Mouse (Mus musculus): ENCODE results near the gene H2afz.
"Not testable (repeated sequence)": the region's sequence is repeated elsewhere in the genome, so short reads cannot be mapped to it uniquely, and the experiment has no call there.

Gene H2afz

GRCm38 (mm10) chr3:137863330-137864123 is 760 bp upstream of the H2afz start:
- no peak for DNase-seq

GRCm38 (mm10) chr3:137864988-137865982 is 998 bp downstream of the H2afz start:
- peak; percentile 93 to 97 for DNase-seq

GRCm38 (mm10) chr3:137867133-137867436 is 2.8 kb downstream of the H2afz start:
- DNase-seq: no peak

GRCm38 (mm10) chr3:137867437-137868093 is 3.3 kb downstream of the H2afz start, which contains the start of gene Dnajb14:
Gene Dnajb14 (plus strand): TSS chr3:137867675.
- peak; percentile 79 to 85 for DNase-seq

- DNase-seq: no peak
Measured at GRCm38 (mm10) chr3:137868094-137868913, 4.0 kb downstream of the H2afz start.

GRCm38 (mm10) chr3:137869395-137869794 is 5.1 kb downstream of the H2afz start:
- DNase-seq: no peak

GRCm38 (mm10) chr3:137879313-137879712 is 15.0 kb downstream of the H2afz start:
- no peak for DNase-seq

- DNase-seq: no peak
Measured at GRCm38 (mm10) chr3:137880109-137880748, 15.9 kb downstream of the H2afz start.

- no peak for DNase-seq
Measured at GRCm38 (mm10) chr3:137881093-137881492, 16.8 kb downstream of the H2afz start.

GRCm38 (mm10) chr3:137887961-137888360 is 23.7 kb downstream of the H2afz start:
- no peak for DNase-seq

- no peak for DNase-seq
Measured at GRCm38 (mm10) chr3:137891089-137891488, 26.8 kb downstream of the H2afz start.

GRCm38 (mm10) chr3:137892118-137892517 is 27.8 kb downstream of the H2afz start:
- DNase-seq: no peak

- DNase-seq: no peak
Measured at GRCm38 (mm10) chr3:137893789-137894188, 29.5 kb downstream of the H2afz start.

- DNase-seq: no peak
Measured at GRCm38 (mm10) chr3:137895196-137895595, 30.9 kb downstream of the H2afz start.

GRCm38 (mm10) chr3:137896386-137896785 is 32.1 kb downstream of the H2afz start:
- DNase-seq: no peak

GRCm38 (mm10) chr3:137896867-137897266 is 32.6 kb downstream of the H2afz start:
- DNase-seq: no peak

GRCm38 (mm10) chr3:137897685-137898084 is 33.4 kb downstream of the H2afz start:
- DNase-seq: no peak

- DNase-seq: no peak
Measured at GRCm38 (mm10) chr3:137900149-137900548, 35.9 kb downstream of the H2afz start.

- no peak for DNase-seq
Measured at GRCm38 (mm10) chr3:137913093-137913492, 48.8 kb downstream of the H2afz start.

GRCm38 (mm10) chr3:137914567-137914966 is 50.3 kb downstream of the H2afz start:
- DNase-seq: not testable (repeated sequence)
